Mouse (Mus musculus) myocyte (in vitro differentiated cells): ENCODE measurements at regions not wholly inside any gene's neighbourhood (a gene's known extent, or its start where the extent isn't known, plus 50 kb on each side); places are given as distances from the start of the nearest gene placed in this dataset.
A peak's percentile ranks its signal among the peaks of the same experiment; 100 is the strongest.

Source experiments
- H3K27me3 ChIP-seq: one replicate; pipeline ENCODE4 v1.6.1; 2011; ENCODE audit not compliant: control insufficient read depth, insufficient read depth, insufficient read length
- H3K36me3 ChIP-seq: one replicate; pipeline ENCODE4 v1.6.1; 2011; ENCODE audit not compliant: control insufficient read depth, insufficient read depth
- H3K4me2 ChIP-seq: one replicate; pipeline ENCODE4 v1.6.1; 2011; ENCODE audit warnings: low read depth, control low read depth
- H3K4me3 ChIP-seq: one replicate; pipeline ENCODE4 v1.5.1; 2011; ENCODE audit warnings: mild to moderate bottlenecking, control low read depth, moderate library complexity
- H3K79me2 ChIP-seq: one replicate; pipeline ENCODE4 v1.6.1; 2011; ENCODE audit not compliant: control insufficient read depth, insufficient read depth
- H3ac ChIP-seq: one replicate; pipeline ENCODE4 v1.6.1; 2011; ENCODE audit not compliant: control insufficient read depth, insufficient read length
- CEBPB ChIP-seq: IDR thresholded peaks from 2 replicates; pipeline ENCODE4 v1.6.1; 2011; ENCODE audit warnings: mild to moderate bottlenecking, moderate library complexity; ENCODE audit not compliant: poor library complexity, insufficient read depth, severe bottlenecking
- E2F4 ChIP-seq: IDR thresholded peaks from one replicate; pipeline ENCODE4 v1.6.1; 2011; ENCODE audit warnings: mild to moderate bottlenecking, control low read depth, moderate library complexity; ENCODE audit not compliant: insufficient read depth
- MAX ChIP-seq: IDR thresholded peaks from one replicate; pipeline ENCODE4 v1.6.1; 2011; ENCODE audit warnings: low read depth, mild to moderate bottlenecking, control low read depth
- MYOD1 ChIP-seq, 3 experiments: IDR thresholded peaks; one replicate each; pipeline ENCODE4 v1.6.1; 2011; ENCODE audit warnings: control low read depth in 2 of 3, low read depth in 2 of 3, mild to moderate bottlenecking in 2 of 3, moderate library complexity in 1 of 3; ENCODE audit not compliant: insufficient read length in 2 of 3, control insufficient read depth in 1 of 3
- MYOG ChIP-seq, 3 experiments: IDR thresholded peaks; one replicate each; pipeline ENCODE4 v1.6.1; 2011; ENCODE audit warnings: control low read depth in 2 of 3, low read depth in 2 of 3, mild to moderate bottlenecking in 2 of 3; ENCODE audit not compliant: insufficient read length in 2 of 3, control insufficient read depth in 1 of 3, insufficient read depth in 1 of 3
- POLR2A ChIP-seq: IDR thresholded peaks from one replicate; pipeline ENCODE4 v1.6.1; 2011; ENCODE audit warnings: low read depth, mild to moderate bottlenecking, control low read depth, moderate library complexity; ENCODE audit not compliant: insufficient read length
- POLR2AphosphoS2 ChIP-seq: IDR thresholded peaks from one replicate; pipeline ENCODE4 v1.6.1; 2011; ENCODE audit warnings: low read depth, control low read depth; ENCODE audit not compliant: insufficient read length
- REST ChIP-seq: IDR thresholded peaks from one replicate; pipeline ENCODE4 v1.6.1; 2011; ENCODE audit warnings: mild to moderate bottlenecking, control low read depth, moderate library complexity; ENCODE audit not compliant: insufficient read depth, insufficient read length
- SRF ChIP-seq: IDR thresholded peaks from one replicate; pipeline ENCODE4 v1.6.1; 2011; ENCODE audit warnings: low read depth; ENCODE audit not compliant: control insufficient read depth, insufficient read length
- TCF12 ChIP-seq: IDR thresholded peaks from one replicate; pipeline ENCODE4 v1.6.1; 2011; ENCODE audit warnings: mild to moderate bottlenecking, control low read depth; ENCODE audit not compliant: poor library complexity, insufficient read depth, severe bottlenecking
- TCF3 ChIP-seq: IDR thresholded peaks from one replicate; pipeline ENCODE4 v1.6.1; 2011; ENCODE audit warnings: low read depth, control low read depth; ENCODE audit not compliant: insufficient read length
- USF1 ChIP-seq: IDR thresholded peaks from one replicate; pipeline ENCODE4 v1.6.1; 2011; ENCODE audit warnings: low read depth, mild to moderate bottlenecking, control low read depth, moderate library complexity

GRCm38 (mm10) chr3:38545501-38545896 lies 60.9 kb upstream of the Ankrd50 start:
- H3K4me2 ChIP-seq, result peak overlapping the region; percentile 57
- H3ac ChIP-seq, result no peak overlapping the region
- H3K36me3 ChIP-seq, result no peaks in the 10 kb centered on the region
- no peaks in the 10 kb centered on the region for H3K79me2 ChIP-seq
- H3K27me3 ChIP-seq, result no peaks in the 10 kb centered on the region
- no peak overlapping the region for H3K4me3 ChIP-seq
- TF ChIP-seq TCF12, result peak; percentile 20
- TF ChIP-seq MYOD1 (IDR thresholded peaks at IDR 0.05; ENCODE audit: control insufficient read depth in 1 of 3, insufficient read length in 2 of 3, low read depth in 2 of 3), result peak; percentile 65 to 89 (median 79)
- no peak for TF ChIP-seq SRF

- Histone ChIP-seq H3ac (no peak overlapping the region), H3K36me3 (no peaks in the 10 kb centered on the region), H3K4me2 (peak overlapping the region; percentile 57), H3K27me3 (no peaks in the 10 kb centered on the region), H3K79me2 (no peaks in the 10 kb centered on the region), H3K4me3 (no peak overlapping the region)
- TF ChIP-seq MAX (no peak), REST (no peak), POLR2AphosphoS2 (no peak), TCF12 (no peak), POLR2A (no peak), CEBPB (peak; percentile 76)
These were observed 60.3 kb upstream of the Ankrd50 start for GRCm38 (mm10) chr3:38544718-38545500.

- H3K36me3 ChIP-seq, result no peaks in the 10 kb centered on the region
- TF ChIP-seq USF1 (no peak), POLR2AphosphoS2 (no peak), MYOD1 (IDR thresholded peaks at IDR 0.05; ENCODE audit: control insufficient read depth in 1 of 3, insufficient read length in 2 of 3, low read depth in 2 of 3) (no peak)
- H3ac ChIP-seq, result no peak overlapping the region
- no peak overlapping the region for H3K4me2 ChIP-seq
- no peak overlapping the region for H3K4me3 ChIP-seq
- H3K79me2 ChIP-seq, result no peaks in the 10 kb centered on the region
- no peaks in the 10 kb centered on the region for H3K27me3 ChIP-seq
These were observed 59.2 kb upstream of the Ankrd50 start for GRCm38 (mm10) chr3:38543816-38544215.

GRCm38 (mm10) chr3:38541296-38541695 lies 56.7 kb upstream of the Ankrd50 start:
- Histone ChIP-seq H3ac (no peak overlapping the region), H3K27me3 (no peaks in the 10 kb centered on the region), H3K4me2 (no peak overlapping the region), H3K79me2 (no peaks in the 10 kb centered on the region), H3K4me3 (no peak overlapping the region), H3K36me3 (no peaks in the 10 kb centered on the region)
- TF ChIP-seq MYOD1 (IDR thresholded peaks at IDR 0.05; ENCODE audit: control insufficient read depth in 1 of 3, insufficient read length in 2 of 3, low read depth in 2 of 3) (no peak), TCF12 (no peak), E2F4 (no peak), POLR2AphosphoS2 (no peak), TCF3 (no peak), CEBPB (no peak), USF1 (no peak), REST (no peak), MAX (no peak), MYOG (IDR thresholded peaks at IDR 0.05; ENCODE audit: control insufficient read depth in 1 of 3, insufficient read depth in 1 of 3, insufficient read length in 2 of 3, low read depth in 2 of 3) (no peak), POLR2A (no peak), SRF (no peak)

GRCm38 (mm10) chr3:38538309-38538708 lies 53.7 kb upstream of the Ankrd50 start:
- no peaks in the 10 kb centered on the region for H3K79me2 ChIP-seq
- H3K36me3 ChIP-seq, result no peaks in the 10 kb centered on the region
- no peak overlapping the region for H3ac ChIP-seq
- H3K4me3 ChIP-seq, result no peak overlapping the region
- no peaks in the 10 kb centered on the region for H3K27me3 ChIP-seq
- TF ChIP-seq TCF3, result no peak
- no peak for TF ChIP-seq POLR2AphosphoS2
- no peak for TF ChIP-seq REST
- TF ChIP-seq USF1, result no peak
- TF ChIP-seq POLR2A, result no peak
- no peak for TF ChIP-seq E2F4
- TF ChIP-seq MYOD1 (IDR thresholded peaks at IDR 0.05; ENCODE audit: control insufficient read depth in 1 of 3, insufficient read length in 2 of 3, low read depth in 2 of 3), result no peak
- no peak for TF ChIP-seq CEBPB
- no peak for TF ChIP-seq SRF
- H3K4me2 ChIP-seq, result no peak overlapping the region
